Mouse (Mus musculus) cerebellum, adult 9-11 months (tissue): Measurements from ENCODE around the gene Ptprf.

Source experiments
- DNase-seq: peaks from one replicate; pipeline ENCODE4 v3.0.0; 2022

Gene Ptprf

GRCm38 (mm10) chr4:118256217-118256616, 35.0 kb downstream of the Ptprf start:
- DNase-seq = no peak

- DNase-seq = no peak
Observed at GRCm38 (mm10) chr4:118254953-118255352, 36.3 kb downstream of the Ptprf start.

- no peak for DNase-seq
Observed at GRCm38 (mm10) chr4:118247323-118247722, 43.9 kb downstream of the Ptprf start.

DNA sequence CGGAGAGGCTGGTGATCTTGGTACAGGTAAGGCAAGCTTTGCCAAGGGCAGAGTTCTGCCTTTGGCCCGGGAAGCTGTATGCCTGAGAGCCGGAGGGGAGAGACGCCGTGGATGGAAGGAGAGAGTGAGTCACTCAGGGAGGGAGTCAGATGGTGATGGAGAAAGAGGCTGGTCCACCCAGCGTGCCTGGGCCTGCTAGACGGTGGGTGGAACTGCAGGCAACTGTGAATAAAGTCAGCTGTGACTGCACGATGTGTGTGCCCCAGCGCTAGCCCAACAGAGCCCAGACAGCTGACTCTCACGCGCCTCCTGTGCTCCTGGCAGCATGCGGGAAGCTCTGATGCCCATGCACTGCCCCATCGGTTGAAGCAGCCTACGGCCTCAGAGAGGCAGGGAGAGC, 45.4 kb downstream of the Ptprf start:
- DNase-seq = no peak

DNA sequence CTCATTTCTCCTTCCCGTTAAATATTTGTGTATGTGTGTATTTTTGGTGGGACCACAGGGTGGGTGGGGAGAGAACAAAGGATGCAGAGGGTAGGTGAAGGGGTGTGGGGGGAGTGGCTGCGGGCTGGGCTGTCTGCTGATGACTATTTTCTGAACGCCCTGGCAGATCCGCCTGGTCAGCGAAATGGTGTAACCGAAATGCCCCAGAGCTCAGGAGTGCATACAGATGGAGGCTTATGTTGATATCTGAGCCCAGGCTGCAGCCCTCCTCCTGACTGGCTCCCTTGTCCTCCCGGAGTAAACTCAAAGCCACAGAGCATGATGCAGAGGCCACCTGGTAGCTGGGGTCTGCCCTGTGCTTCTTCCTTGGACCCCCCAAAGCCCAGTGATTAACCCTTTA, 47.4 kb downstream of the Ptprf start:
- no peak for DNase-seq

- no peak for DNase-seq
Observed at GRCm38 (mm10) chr4:118243298-118243697, 47.9 kb downstream of the Ptprf start.

DNA sequence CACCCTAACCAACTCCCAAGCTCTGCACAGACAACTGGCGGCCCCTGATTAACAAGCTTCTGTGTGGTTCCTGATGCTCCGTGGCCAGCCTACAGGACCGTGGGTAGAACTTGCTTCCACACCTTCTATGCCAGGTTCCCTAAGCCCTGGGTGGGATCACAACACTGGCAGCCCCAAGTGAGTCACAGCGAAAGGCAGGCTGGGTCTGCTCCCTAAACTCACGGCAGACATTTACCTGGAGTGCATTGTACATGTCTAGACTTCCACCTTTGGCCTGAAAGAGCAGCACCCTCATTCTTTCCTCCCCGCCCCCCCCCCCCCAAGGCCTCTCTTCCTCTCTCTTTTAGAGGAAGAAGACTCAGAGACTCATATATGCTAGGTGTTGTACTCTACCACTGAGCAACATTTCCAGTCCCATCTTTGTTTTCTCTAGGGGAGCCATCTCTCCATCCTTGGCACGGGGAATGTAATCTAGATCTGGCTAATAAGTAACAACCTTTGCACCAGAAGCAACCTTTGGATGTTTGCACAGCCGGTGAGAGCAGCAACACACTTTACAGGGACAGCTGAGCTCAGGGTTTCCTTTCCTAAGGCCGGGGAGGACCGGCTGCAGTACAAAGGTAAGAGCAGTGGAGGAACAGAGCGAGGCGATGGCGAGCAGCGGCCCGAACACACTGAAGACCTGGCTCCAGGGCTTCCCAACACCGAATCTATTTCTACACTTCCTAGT, 51.1 kb downstream of the Ptprf start:
- peak; percentile 17 for DNase-seq

DNA sequence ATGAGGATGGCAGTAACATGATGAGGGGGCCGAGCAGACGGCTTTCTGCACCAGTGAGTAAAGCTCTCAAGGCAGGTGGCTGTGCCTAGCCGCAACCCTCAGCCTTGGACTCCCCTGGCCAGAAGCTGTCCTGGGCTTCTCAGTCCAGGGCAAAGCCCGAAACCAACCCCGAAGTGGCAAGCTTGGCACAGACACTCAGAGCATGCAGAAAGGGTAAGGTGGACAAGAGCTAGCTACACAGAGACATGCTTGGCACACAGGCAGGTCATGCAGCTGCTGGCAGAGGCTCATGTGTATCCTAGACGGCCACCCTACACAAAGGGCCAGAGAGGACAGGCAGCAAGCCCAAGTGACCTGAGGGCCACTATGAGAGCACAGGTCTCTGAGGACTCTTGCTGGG, 52.5 kb downstream of the Ptprf start:
- DNase-seq = no peak

DNA sequence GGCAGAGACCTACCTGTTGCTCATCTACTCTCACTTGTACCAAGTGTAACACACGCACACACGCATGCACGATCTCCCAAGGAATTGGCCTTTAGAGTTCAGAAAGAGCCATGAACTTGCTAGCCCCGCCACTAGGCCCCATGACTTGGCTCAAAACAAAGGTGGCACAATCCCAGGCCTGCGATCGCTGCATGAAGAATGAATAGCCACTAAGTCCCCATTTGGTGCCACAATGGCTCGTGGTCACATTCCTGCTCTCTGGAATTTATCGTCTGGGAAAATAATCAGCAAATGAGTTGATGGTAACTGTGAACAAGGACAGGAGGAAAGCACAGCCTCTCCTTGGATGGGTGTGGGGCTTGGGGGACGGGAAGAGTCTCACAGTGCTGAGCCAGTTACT, 54.3 kb downstream of the Ptprf start:
- DNase-seq = no peak

DNA sequence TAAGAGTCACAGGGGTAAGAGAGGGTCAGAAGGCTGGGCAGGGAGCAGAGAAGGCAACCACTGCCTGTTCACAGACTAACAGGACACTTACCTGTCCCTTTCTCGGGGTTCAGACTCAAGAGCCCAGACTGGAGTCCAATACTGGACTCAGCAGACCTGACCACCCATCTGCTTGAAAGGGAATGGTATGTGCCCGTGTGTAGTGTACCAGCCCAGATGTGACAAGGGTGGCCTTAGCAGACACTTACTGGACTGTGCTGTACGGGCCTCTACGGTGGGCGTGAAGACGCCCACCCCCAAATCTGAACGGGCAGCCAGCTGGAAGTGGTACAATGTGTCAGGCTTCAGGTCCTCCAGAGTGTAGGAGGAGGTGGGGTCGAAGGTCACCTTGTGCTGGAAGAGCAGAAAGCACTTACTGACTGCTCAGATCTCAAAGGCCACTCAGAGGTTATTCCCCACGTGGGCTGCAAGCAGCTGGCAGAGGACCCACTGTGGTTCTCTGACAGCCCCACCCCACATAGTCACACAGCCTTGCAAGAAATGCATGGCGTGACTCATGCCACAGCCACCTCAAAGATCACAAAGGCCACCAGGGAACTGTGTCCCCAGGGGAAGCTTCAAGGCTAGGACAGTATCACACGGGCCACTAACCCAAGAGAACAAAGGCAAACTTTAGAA, 56.4 kb downstream of the Ptprf start:
- DNase-seq = no peak

GRCm38 (mm10) chr4:118233886-118234285, 57.3 kb downstream of the Ptprf start:
- no peak for DNase-seq

- no peak for DNase-seq
Observed at GRCm38 (mm10) chr4:118231861-118232260, 59.3 kb downstream of the Ptprf start.

GRCm38 (mm10) chr4:118229035-118229770, 62.0 kb downstream of the Ptprf start:
- no peak for DNase-seq

DNA sequence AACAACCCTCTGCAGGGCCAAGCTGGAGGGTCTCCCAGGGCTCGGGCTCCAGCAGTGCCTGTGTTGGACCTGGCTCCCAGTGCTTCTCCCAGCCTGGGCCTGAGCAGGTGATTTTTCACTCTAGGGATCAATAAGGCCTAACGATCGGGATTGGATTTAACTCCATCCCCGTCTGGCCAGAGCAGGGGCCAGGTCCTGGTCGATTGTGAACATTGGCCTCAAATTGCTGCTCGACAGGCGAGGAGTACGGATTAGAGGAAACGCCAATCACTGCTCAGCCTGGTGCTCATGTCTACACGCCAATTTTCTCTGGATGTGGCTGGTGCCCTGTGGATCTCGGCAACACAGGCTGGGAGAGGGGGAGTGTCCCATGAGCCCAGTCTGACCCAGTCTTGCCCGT, 63.8 kb downstream of the Ptprf start:
- no peak for DNase-seq

- no peak for DNase-seq
Observed at GRCm38 (mm10) chr4:118221261-118221660, 69.9 kb downstream of the Ptprf start.

GRCm38 (mm10) chr4:118220756-118221155, 70.4 kb downstream of the Ptprf start:
- DNase-seq = no peak

- no peak for DNase-seq
Observed at GRCm38 (mm10) chr4:118219487-118219886, 71.7 kb downstream of the Ptprf start.

- no peak for DNase-seq
Observed at GRCm38 (mm10) chr4:118218521-118218920, 72.7 kb downstream of the Ptprf start.

DNA sequence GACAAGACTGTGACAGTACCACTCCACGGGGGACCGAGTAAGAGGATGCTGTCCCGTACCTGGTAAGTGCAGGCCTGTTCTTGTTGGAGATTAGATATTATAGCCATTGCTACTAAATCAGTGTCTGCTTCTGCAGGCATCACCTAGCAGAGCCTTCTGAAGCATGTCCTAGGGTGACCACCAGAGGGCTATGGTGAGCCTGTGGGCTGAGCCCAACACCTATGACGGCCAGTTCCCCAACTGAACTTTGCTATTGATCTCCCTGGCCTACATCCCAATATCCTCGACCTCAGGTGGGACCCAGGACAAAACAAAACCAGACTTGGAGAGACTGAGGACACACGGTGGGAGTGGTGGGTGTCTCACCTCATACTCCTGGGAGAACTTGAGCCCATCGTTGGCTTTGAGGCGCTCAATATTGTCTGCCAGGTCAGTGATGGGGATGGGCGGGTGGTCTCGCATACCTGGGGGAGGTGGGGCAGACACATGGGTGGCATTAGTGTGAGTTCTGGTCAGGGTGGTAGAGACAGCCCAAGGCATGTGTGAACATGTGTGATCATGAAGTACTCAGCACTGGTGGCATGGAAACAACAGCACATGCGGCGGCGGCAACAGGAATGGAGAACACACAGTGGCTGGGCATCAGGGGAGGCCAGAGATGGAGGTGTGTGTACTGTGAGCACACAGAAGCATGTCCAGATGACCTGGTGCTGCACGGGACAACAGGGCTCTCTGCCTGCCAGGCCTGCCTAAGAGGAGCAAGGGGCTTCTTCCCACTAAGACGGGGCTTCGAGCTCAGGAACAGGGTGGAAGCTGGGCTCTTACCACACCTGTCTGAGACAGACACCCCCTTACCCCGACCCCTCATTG, 74.2 kb downstream of the Ptprf start:
- peak; percentile 21 for DNase-seq

DNA sequence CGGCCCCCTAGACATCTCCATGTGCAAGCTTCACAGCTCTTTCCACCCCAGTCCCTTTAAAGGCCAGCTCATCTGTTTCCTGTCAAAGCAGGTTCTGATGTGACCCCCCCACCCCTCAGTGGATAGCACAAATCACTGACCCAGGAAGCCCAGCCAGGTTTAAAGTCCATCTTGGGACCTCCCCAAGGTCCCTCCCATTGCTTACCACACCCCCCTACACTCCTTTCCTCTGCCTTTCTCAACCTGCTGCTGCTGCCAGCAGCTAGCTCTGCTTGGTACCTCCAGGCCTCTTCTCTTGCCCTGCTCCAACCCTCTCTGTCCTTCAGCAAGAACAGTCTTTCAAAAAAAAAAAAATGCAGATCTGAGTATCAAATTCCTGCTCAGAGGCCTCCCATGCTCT, 76.3 kb downstream of the Ptprf start:
- DNase-seq = no peak

DNA sequence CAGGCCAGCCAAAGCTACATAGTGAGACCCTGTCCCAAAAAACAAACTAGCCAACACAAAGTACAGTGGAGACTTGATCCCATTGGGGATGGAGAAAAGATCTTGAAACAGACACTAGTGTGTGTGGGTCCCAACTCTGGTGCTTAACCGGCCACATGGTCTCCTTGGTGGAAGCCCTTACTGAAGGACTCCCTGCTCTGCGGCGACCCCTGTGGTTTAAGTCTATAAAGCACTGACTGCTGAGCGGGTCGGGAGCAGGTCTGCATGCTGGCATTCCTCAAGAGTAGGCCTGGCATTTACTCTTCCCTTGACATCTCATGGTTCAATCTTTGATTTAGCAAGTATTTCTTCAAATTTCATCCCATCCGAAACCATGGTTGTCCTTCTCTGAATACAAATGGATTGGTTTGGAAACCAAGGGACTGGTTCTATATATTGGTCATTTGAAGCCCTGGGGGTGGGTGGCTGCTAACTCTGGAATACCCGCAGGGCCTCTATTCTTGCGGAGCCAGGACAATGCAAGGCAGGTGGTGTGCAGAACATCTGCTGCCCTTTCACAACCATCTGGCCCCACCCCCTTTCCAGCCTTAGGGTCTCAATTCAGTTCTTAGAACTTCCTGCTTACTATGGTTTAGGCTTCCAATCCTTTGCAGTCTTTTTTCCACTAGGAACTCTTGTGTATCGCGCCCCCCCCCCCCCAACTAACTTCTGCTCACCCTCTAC, 84.1 kb downstream of the Ptprf start:
- no peak for DNase-seq

DNA sequence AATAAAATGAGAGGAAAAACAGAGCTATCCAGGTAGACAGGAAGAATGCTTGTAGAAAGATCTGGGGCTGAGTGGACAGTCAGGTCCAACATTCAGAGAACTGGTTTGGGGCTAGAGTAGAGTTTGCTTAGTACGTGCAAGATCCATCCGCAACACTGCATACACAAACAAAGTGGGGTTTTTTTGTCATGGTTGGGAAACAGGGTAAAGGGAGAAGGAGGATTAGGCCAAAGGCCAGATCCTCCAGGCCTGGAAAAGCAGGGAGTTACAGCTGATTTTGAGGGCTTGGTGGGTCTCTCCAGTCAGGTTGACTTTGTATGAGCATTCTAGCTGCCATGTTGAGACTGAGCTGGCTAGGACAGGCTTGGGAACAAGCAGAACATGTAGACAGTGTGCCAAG, 85.3 kb downstream of the Ptprf start:
- DNase-seq = no peak
